Mouse (Mus musculus): ENCODE measurements around the gene Rgs9bp. TPM values are rescaled to one million over a fixed set of nuclear protein-coding genes. Genes with fewer than 3 reads are reported as not detected.
"Not testable (repeated sequence)": the region's sequence is repeated elsewhere in the genome, so short reads cannot be mapped to it uniquely, and the experiment has no call there.

Gene Rgs9bp
- polyA plus RNA-seq, 1 experiment from 2014 or later: 0.11 TPM

GRCm38 (mm10) chr7:35554605-35555175 is 30.7 kb downstream of the Rgs9bp start:
- 7% methylated on average over 28 of the region's 28 CpGs for WGBS
- H3K4me2 ChIP-seq: peak overlapping the region; percentile 93
- peak overlapping the region; percentile 74 for H3K4me3 ChIP-seq
- peaks cover 18% of the 10 kb centered on the region for H3K36me3 ChIP-seq
- H3K9ac ChIP-seq: peak overlapping the region; percentile 94
- no peaks in the 10 kb centered on the region for H3K9me3 ChIP-seq
- H3K4me1 ChIP-seq (replicated peaks): peaks cover 16% of the 10 kb centered on the region
- no peaks in the 10 kb centered on the region for H3K27me3 ChIP-seq
- ATAC-seq (ENCODE audit: low read depth): peak; percentile 59
- peak overlapping the region; percentile 96 for H3K27ac ChIP-seq (replicated peaks)

GRCm38 (mm10) chr7:35553751-35554604 is 31.4 kb downstream of the Rgs9bp start:
- Histone ChIP-seq H3K4me2 (peak overlapping the region; percentile 93), H3K36me3 (peaks cover 25% of the 10 kb centered on the region), H3K4me3 (peak overlapping the region; percentile 74), H3K4me1 (replicated peaks) (peaks cover 16% of the 10 kb centered on the region), H3K27ac (replicated peaks) (no peak overlapping the region), H3K27me3 (no peaks in the 10 kb centered on the region), H3K9me3 (no peaks in the 10 kb centered on the region), H3K9ac (peak overlapping the region; percentile 94)
- 66% methylated on average over 10 of the region's 10 CpGs for WGBS
- no peak for ATAC-seq (ENCODE audit: low read depth)

- H3K4me3 ChIP-seq: no peak overlapping the region
- no peak overlapping the region for H3K4me2 ChIP-seq
- no peaks in the 10 kb centered on the region for H3K9me3 ChIP-seq
- peaks cover 40% of the 10 kb centered on the region for H3K36me3 ChIP-seq
- H3K27me3 ChIP-seq: no peaks in the 10 kb centered on the region
- no peak overlapping the region for H3K27ac ChIP-seq (replicated peaks)
- 32% methylated on average over 4 of the region's 4 CpGs for WGBS
- no peaks in the 10 kb centered on the region for H3K4me1 ChIP-seq (replicated peaks)
- H3K9ac ChIP-seq: no peak overlapping the region
- peak; percentile 61; the same call in 1 of the 2 replicates for ATAC-seq (ENCODE audit: low read depth)
Measured at GRCm38 (mm10) chr7:35545881-35546280, 39.5 kb downstream of the Rgs9bp start.

GRCm38 (mm10) chr7:35537562-35537961 is 47.8 kb downstream of the Rgs9bp start, which contains the start of gene Tdrd12:
TSS of gene Tdrd12 (minus strand) at chr7:35537745.
- H3K4me1 ChIP-seq (replicated peaks): no peaks in the 10 kb centered on the region
- no peak within 1 kb of the TSS for H3K4me2 ChIP-seq
- ATAC-seq (ENCODE audit: low read depth): no peak
- no peak within 1 kb of the TSS for H3K4me3 ChIP-seq
- H3K27me3 ChIP-seq: no peaks in the 10 kb centered on the region
- WGBS: 91% methylated on average over 17 of the region's 17 CpGs
- no peaks in the 10 kb centered on the region for H3K9me3 ChIP-seq
- no peaks in the 10 kb centered on the region for H3K36me3 ChIP-seq
- H3K27ac ChIP-seq (replicated peaks): no peak within 1 kb of the TSS
- no peak within 1 kb of the TSS for H3K9ac ChIP-seq

- ATAC-seq (ENCODE audit: low read depth): no peak
- Histone ChIP-seq H3K9ac (no peak overlapping the region), H3K27ac (replicated peaks) (no peak overlapping the region), H3K4me3 (no peak overlapping the region), H3K36me3 (no peaks in the 10 kb centered on the region), H3K4me1 (replicated peaks) (no peaks in the 10 kb centered on the region), H3K4me2 (no peak overlapping the region), H3K9me3 (no peaks in the 10 kb centered on the region), H3K27me3 (no peaks in the 10 kb centered on the region)
- 82% methylated on average over 12 of the region's 12 CpGs for WGBS
Measured at GRCm38 (mm10) chr7:35535750-35536512, 49.5 kb downstream of the Rgs9bp start.

- not testable (repeated sequence) for H3K9ac ChIP-seq; H3K4me1 ChIP-seq (replicated peaks); H3K36me3 ChIP-seq; H3K4me2 ChIP-seq; H3K9me3 ChIP-seq; ATAC-seq (ENCODE audit: low read depth); H3K4me3 ChIP-seq; H3K27me3 ChIP-seq; H3K27ac ChIP-seq (replicated peaks)
- 48% methylated on average over 1 of the region's 1 CpGs for WGBS
Measured at GRCm38 (mm10) chr7:35530544-35530943, 54.8 kb downstream of the Rgs9bp start.

GRCm38 (mm10) chr7:35530026-35530425 is 55.4 kb downstream of the Rgs9bp start:
- Histone ChIP-seq H3K4me1 (replicated peaks) (no peaks in the 10 kb centered on the region), H3K27ac (replicated peaks) (no peak overlapping the region), H3K9ac (no peak overlapping the region), H3K27me3 (no peaks in the 10 kb centered on the region), H3K4me3 (no peak overlapping the region), H3K36me3 (no peaks in the 10 kb centered on the region), H3K4me2 (no peak overlapping the region), H3K9me3 (no peaks in the 10 kb centered on the region)
- no peak for ATAC-seq (ENCODE audit: low read depth)
- WGBS: 79% methylated on average over 3 of the region's 3 CpGs

Other genes starting within 250 kb of the Rgs9bp start
- gene Faap24, start 188.7 kb downstream of the Rgs9bp start, polyA plus RNA-seq (2015; fragmentation: Nextera tagmentation; extraction: Ambion mirVana): 19.2 and 20.7 TPM in 2 replicates
- gene Cep89, start 188.5 kb downstream of the Rgs9bp start, polyA plus RNA-seq (2015; fragmentation: Nextera tagmentation; extraction: Ambion mirVana): 26.0 and 27.0 TPM in 2 replicates
- gene Slc7a9, start 136.8 kb downstream of the Rgs9bp start, polyA plus RNA-seq (2015; fragmentation: Nextera tagmentation; extraction: Ambion mirVana): 0.18 TPM in 1 of 2 replicates, not detected in the other
- 0.59 and 0.92 TPM in 2 replicates for gene Tdrd12, start 47.8 kb downstream of the Rgs9bp start, polyA plus RNA-seq (2015; fragmentation: Nextera tagmentation; extraction: Ambion mirVana)
- 81.4 and 86.7 TPM in 2 replicates for gene Nudt19, start 29.3 kb downstream of the Rgs9bp start, polyA plus RNA-seq (2015; fragmentation: Nextera tagmentation; extraction: Ambion mirVana)
- gene Ankrd27, start 662 bp upstream of the Rgs9bp start, polyA plus RNA-seq (2015; fragmentation: Nextera tagmentation; extraction: Ambion mirVana): 16.4 and 21.9 TPM in 2 replicates
- gene Pdcd5, start 61.9 kb upstream of the Rgs9bp start, polyA plus RNA-seq (2015; fragmentation: Nextera tagmentation; extraction: Ambion mirVana): 280 and 305 TPM in 2 replicates
- 31.1 and 31.9 TPM in 2 replicates for gene Dpy19l3, start 168.9 kb upstream of the Rgs9bp start, polyA plus RNA-seq (2015; fragmentation: Nextera tagmentation; extraction: Ambion mirVana)
- 17.1 and 17.8 TPM in 2 replicates for gene Zfp507, start 217.4 kb upstream of the Rgs9bp start, polyA plus RNA-seq (2015; fragmentation: Nextera tagmentation; extraction: Ambion mirVana)